Mouse (Mus musculus): ENCODE measurements around the gene Sbf1. TPM values are rescaled to one million over a fixed set of nuclear protein-coding genes. Genes with fewer than 3 reads are reported as not detected.

Sbf1 gene
- total and polyA plus RNA-seq, 3 experiments: 22.6 to 79.1 (median 69.3) TPM

- Histone ChIP-seq H3K4me2 (ENCODE audit: insufficient read depth, low read depth, poor library complexity, severe bottlenecking) (no peak overlapping the region), H3K79me2 (replicated peaks; ENCODE audit: control insufficient read depth, extremely low read depth, insufficient read depth, poor library complexity, severe bottlenecking) (no peaks in the 10 kb centered on the region), H3K4me1 (ENCODE audit: control insufficient read depth in 1 of 2, insufficient read depth in 2 of 2) (peaks cover 0 to 9% of the 10 kb centered on the region in 2 experiments; a peak in 2 of 4 replicates), H3K27me3 (replicated peaks) (no peaks in the 10 kb centered on the region), H3K9me3 (replicated peaks; ENCODE audit: low read length) (no peaks in the 10 kb centered on the region), H3K27ac (ENCODE audit: insufficient read depth, low read depth) (no peak overlapping the region), H3K36me3 (replicated peaks in 1 of 2; ENCODE audit: control insufficient read depth in 1 of 2, insufficient read depth in 1 of 2, low read length in 1 of 2) (peaks cover 4 to 15% of the 10 kb centered on the region in 2 experiments), H3K9ac (ENCODE audit: insufficient read depth, low read depth) (no peak overlapping the region), H3K4me3 (replicated peaks in 1 of 3; ENCODE audit: low read depth in 2 of 3, low read length in 2 of 3, poor library complexity in 1 of 3) (no peak overlapping the region)
- in situ Hi-C loops (cut with MboI; ENCODE audit: low pct_ligation_motif_present, low pct_unique_long_range_greater_than_20kb, low sequenced_read_pairs) (no loop called here), dilution Hi-C loops (cut with MboI; ENCODE audit: extremely low pct_ligation_motif_present, extremely low pct_unique_long_range_greater_than_20kb, low sequenced_read_pairs) (no loop called here)
- DNase-seq (ENCODE audit: extremely low read depth): peak; percentile 17
- TF ChIP-seq SMC3 (IDR thresholded peaks at IDR 0.05; ENCODE audit: low read depth, low read length): peak; percentile 36
- peak; percentile 48 for TF ChIP-seq RAD21 (IDR thresholded peaks at IDR 0.05; ENCODE audit: low read depth, low read length)
- 0 out of 2 replicates have a peak, but pooled peaks have one; percentile 14 for TF ChIP-seq MYC (IDR thresholded peaks at IDR 0.05; ENCODE audit: low read depth, low read length)
- no peak for TF ChIP-seq SIN3A (IDR thresholded peaks at IDR 0.05; ENCODE audit: low read length)
- peak in 1 of 2 experiments; percentile 61; a peak in 2 of 4 replicates for TF ChIP-seq CTCF (conservative IDR thresholded peaks at IDR 0.05 in 1 of 2, IDR thresholded peaks at IDR 0.05 in 1 of 2; ENCODE audit: low read depth in 2 of 2, low read length in 2 of 2)
Observed at GRCm38 (mm10) chr15:89241025-89241424, 74.1 kb downstream of the Sbf1 start.

DNA sequence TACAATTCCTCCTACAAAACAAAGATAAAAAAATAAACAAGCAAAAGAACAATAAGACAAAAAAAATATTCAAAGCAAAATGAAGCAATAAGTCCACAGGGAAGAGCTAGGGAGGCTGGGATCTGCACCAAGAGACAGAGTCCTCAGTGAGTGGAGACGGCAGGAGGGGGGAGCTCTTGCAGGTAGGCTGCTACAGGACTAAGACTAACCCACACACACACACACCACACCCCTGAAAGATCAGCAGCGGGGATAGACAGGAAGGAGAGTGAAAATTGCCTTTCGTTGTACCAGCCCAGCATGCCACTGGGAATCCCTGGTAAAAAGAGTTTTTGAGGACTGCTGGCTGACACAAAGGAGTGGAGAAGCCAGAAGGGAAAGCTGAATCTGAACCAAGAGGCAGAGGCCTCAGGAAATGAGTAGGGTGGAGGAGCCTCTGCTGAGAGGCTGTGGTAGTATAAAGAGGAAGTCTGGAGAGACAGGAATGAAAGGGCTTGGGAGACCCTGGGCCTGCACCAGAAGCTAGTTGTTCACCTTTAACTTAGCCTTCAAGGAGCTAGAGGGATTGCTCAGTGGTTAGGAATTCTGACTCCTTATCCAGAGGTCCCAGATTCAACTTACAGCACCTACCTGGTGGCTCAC lies 75.2 kb downstream of the Sbf1 start:
- Histone ChIP-seq H3K36me3 (replicated peaks in 1 of 2; ENCODE audit: control insufficient read depth in 1 of 2, insufficient read depth in 1 of 2, low read length in 1 of 2) (peaks cover 4 to 15% of the 10 kb centered on the region in 2 experiments), H3K9ac (ENCODE audit: insufficient read depth, low read depth) (no peak overlapping the region), H3K27me3 (replicated peaks) (no peaks in the 10 kb centered on the region), H3K27ac (ENCODE audit: insufficient read depth, low read depth) (no peak overlapping the region), H3K4me2 (ENCODE audit: insufficient read depth, low read depth, poor library complexity, severe bottlenecking) (no peak overlapping the region), H3K4me1 (ENCODE audit: control insufficient read depth in 1 of 2, insufficient read depth in 2 of 2) (peaks cover 0 to 9% of the 10 kb centered on the region in 2 experiments; a peak in 2 of 4 replicates), H3K9me3 (replicated peaks; ENCODE audit: low read length) (no peaks in the 10 kb centered on the region), H3K4me3 (replicated peaks in 1 of 3; ENCODE audit: low read depth in 2 of 3, low read length in 2 of 3, poor library complexity in 1 of 3) (no peak overlapping the region), H3K79me2 (replicated peaks; ENCODE audit: control insufficient read depth, extremely low read depth, insufficient read depth, poor library complexity, severe bottlenecking) (no peaks in the 10 kb centered on the region)
- dilution Hi-C loops (cut with MboI; ENCODE audit: extremely low pct_ligation_motif_present, extremely low pct_unique_long_range_greater_than_20kb, low sequenced_read_pairs) (no loop called here), in situ Hi-C loops (cut with MboI; ENCODE audit: low pct_ligation_motif_present, low pct_unique_long_range_greater_than_20kb, low sequenced_read_pairs) (no loop called here)
- DNase-seq (ENCODE audit: extremely low read depth): no peak
- TF ChIP-seq MXI1 (IDR thresholded peaks at IDR 0.05; ENCODE audit: low read depth, low read length) (no peak), ZMIZ1 (IDR thresholded peaks at IDR 0.05; ENCODE audit: low read depth, low read length) (no peak), IRF4 (IDR thresholded peaks at IDR 0.05; ENCODE audit: low read depth, low read length) (no peak), E2F4 (IDR thresholded peaks at IDR 0.05; ENCODE audit: insufficient replicate concordance, low read depth, low read length) (no peak), NELFE (IDR thresholded peaks at IDR 0.05; ENCODE audit: low read depth, low read length) (no peak), MAZ (IDR thresholded peaks at IDR 0.05; ENCODE audit: low read depth, low read length) (no peak), SIN3A (IDR thresholded peaks at IDR 0.05; ENCODE audit: low read length) (no peak), MAFK (IDR thresholded peaks at IDR 0.05; ENCODE audit: insufficient replicate concordance, low read length) (no peak), NRF1 (IDR thresholded peaks at IDR 0.05; ENCODE audit: low read depth, low read length) (no peak), POLR2AphosphoS2 (IDR thresholded peaks at IDR 0.05; ENCODE audit: low read depth, low read length) (no peak), GABPA (IDR thresholded peaks at IDR 0.05; ENCODE audit: insufficient replicate concordance, low read depth, low read length) (no peak), MEF2A (IDR thresholded peaks at IDR 0.05; ENCODE audit: borderline replicate concordance, low read depth, low read length) (no peak), TCF12 (IDR thresholded peaks at IDR 0.05; ENCODE audit: low read depth, low read length) (no peak), ELF1 (IDR thresholded peaks at IDR 0.05; ENCODE audit: low read depth, low read length) (no peak), RAD21 (IDR thresholded peaks at IDR 0.05; ENCODE audit: low read depth, low read length) (no peak), CHD1 (IDR thresholded peaks at IDR 0.05; ENCODE audit: low read depth, low read length) (no peak)

Other genes with a start within 250 kb of the Sbf1 start
Only the 20 nearest of the 25 such genes appear.
- 0.17 and 0.21 TPM in 2 replicates for gene Mapk12, start 174.6 kb downstream of the Sbf1 start, total RNA-seq (2012; rRNA removed)
- gene Mapk12, start 174.6 kb downstream of the Sbf1 start, total RNA-seq (2014; rRNA removed): not detected in 2 replicates
- 0.14 TPM in 1 of 2 replicates, not detected in the other for gene Mapk12, start 174.6 kb downstream of the Sbf1 start, polyA plus RNA-seq (2012; ENCODE audit: insufficient read length, low read depth)
- gene Mapk11, start 165.7 kb downstream of the Sbf1 start, total RNA-seq (2012; rRNA removed): 7.4 and 11.4 TPM in 2 replicates
- 3.5 and 3.9 TPM in 2 replicates for gene Mapk11, start 165.7 kb downstream of the Sbf1 start, total RNA-seq (2014; rRNA removed)
- 5.2 and 5.3 TPM in 2 replicates for gene Mapk11, start 165.7 kb downstream of the Sbf1 start, polyA plus RNA-seq (2012; ENCODE audit: insufficient read length, low read depth)
- 40.1 and 51.5 TPM in 2 replicates for gene Plxnb2, start 134.5 kb downstream of the Sbf1 start, total RNA-seq (2012; rRNA removed)
- 2.7 and 2.9 TPM in 2 replicates for gene Plxnb2, start 134.5 kb downstream of the Sbf1 start, total RNA-seq (2014; rRNA removed)
- 4.3 and 4.5 TPM in 2 replicates for gene Plxnb2, start 134.5 kb downstream of the Sbf1 start, polyA plus RNA-seq (2012; ENCODE audit: insufficient read length, low read depth)
- 6.6 and 9.0 TPM in 2 replicates for gene Dennd6b, start 118.8 kb downstream of the Sbf1 start, total RNA-seq (2012; rRNA removed)
- gene Dennd6b, start 118.8 kb downstream of the Sbf1 start, total RNA-seq (2014; rRNA removed): 4.1 and 4.5 TPM in 2 replicates
- gene Dennd6b, start 118.8 kb downstream of the Sbf1 start, polyA plus RNA-seq (2012; ENCODE audit: insufficient read length, low read depth): 8.8 and 9.1 TPM in 2 replicates
- gene Ppp6r2, start 103.8 kb downstream of the Sbf1 start, total RNA-seq (2012; rRNA removed): 10.0 and 14.7 TPM in 2 replicates
- 5.8 and 8.7 TPM in 2 replicates for gene Ppp6r2, start 103.8 kb downstream of the Sbf1 start, total RNA-seq (2014; rRNA removed)
- 6.8 and 10.3 TPM in 2 replicates for gene Ppp6r2, start 103.8 kb downstream of the Sbf1 start, polyA plus RNA-seq (2012; ENCODE audit: insufficient read length, low read depth)
- gene Adm2, start 7.4 kb upstream of the Sbf1 start, total RNA-seq (2012; rRNA removed): 1.8 and 4.5 TPM in 2 replicates
- gene Adm2, start 7.4 kb upstream of the Sbf1 start, total RNA-seq (2014; rRNA removed): 0.18 and 0.23 TPM in 2 replicates
- gene Adm2, start 7.4 kb upstream of the Sbf1 start, polyA plus RNA-seq (2012; ENCODE audit: insufficient read length, low read depth): 0.66 and 0.82 TPM in 2 replicates
- not detected in 2 replicates for gene Miox, start 19.1 kb upstream of the Sbf1 start, total RNA-seq (2012; rRNA removed)
- gene Miox, start 19.1 kb upstream of the Sbf1 start, total RNA-seq (2014; rRNA removed): not detected in 2 replicates
- not detected in 2 replicates for gene Miox, start 19.1 kb upstream of the Sbf1 start, polyA plus RNA-seq (2012; ENCODE audit: insufficient read length, low read depth)
- gene Lmf2, start 40.3 kb upstream of the Sbf1 start, total RNA-seq (2012; rRNA removed): 18.5 and 18.8 TPM in 2 replicates
- 9.1 and 9.9 TPM in 2 replicates for gene Lmf2, start 40.3 kb upstream of the Sbf1 start, total RNA-seq (2014; rRNA removed)
- gene Lmf2, start 40.3 kb upstream of the Sbf1 start, polyA plus RNA-seq (2012; ENCODE audit: insufficient read length, low read depth): 28.2 and 36.2 TPM in 2 replicates
- 134 and 151 TPM in 2 replicates for gene Ncaph2, start 40.4 kb upstream of the Sbf1 start, total RNA-seq (2012; rRNA removed)
- 106 and 108 TPM in 2 replicates for gene Ncaph2, start 40.4 kb upstream of the Sbf1 start, total RNA-seq (2014; rRNA removed)
- gene Ncaph2, start 40.4 kb upstream of the Sbf1 start, polyA plus RNA-seq (2012; ENCODE audit: insufficient read length, low read depth): 95.4 and 122 TPM in 2 replicates
- 34.7 and 35.7 TPM in 2 replicates for gene Sco2, start 58.5 kb upstream of the Sbf1 start, total RNA-seq (2012; rRNA removed)
- 24.9 and 27.2 TPM in 2 replicates for gene Sco2, start 58.5 kb upstream of the Sbf1 start, total RNA-seq (2014; rRNA removed)
- gene Sco2, start 58.5 kb upstream of the Sbf1 start, polyA plus RNA-seq (2012; ENCODE audit: insufficient read length, low read depth): 12.3 and 17.1 TPM in 2 replicates
- gene Tymp, start 61.7 kb upstream of the Sbf1 start, total RNA-seq (2012; rRNA removed): 1.1 and 1.4 TPM in 2 replicates
- 2.3 and 2.4 TPM in 2 replicates for gene Tymp, start 61.7 kb upstream of the Sbf1 start, total RNA-seq (2014; rRNA removed)
- gene Tymp, start 61.7 kb upstream of the Sbf1 start, polyA plus RNA-seq (2012; ENCODE audit: insufficient read length, low read depth): 1.1 and 1.5 TPM in 2 replicates
- gene Odf3b, start 64.0 kb upstream of the Sbf1 start, total RNA-seq (2012; rRNA removed): not detected in 2 replicates
- gene Odf3b, start 64.0 kb upstream of the Sbf1 start, total RNA-seq (2014; rRNA removed): not detected in 2 replicates
- not detected in 2 replicates for gene Odf3b, start 64.0 kb upstream of the Sbf1 start, polyA plus RNA-seq (2012; ENCODE audit: insufficient read length, low read depth)
- gene Klhdc7b, start 69.6 kb upstream of the Sbf1 start, total RNA-seq (2012; rRNA removed): not detected in 2 replicates
- not detected in 2 replicates for gene Klhdc7b, start 69.6 kb upstream of the Sbf1 start, total RNA-seq (2014; rRNA removed)
- not detected in 2 replicates for gene Klhdc7b, start 69.6 kb upstream of the Sbf1 start, polyA plus RNA-seq (2012; ENCODE audit: insufficient read length, low read depth)
- not detected in 2 replicates for gene Syce3, start 95.2 kb upstream of the Sbf1 start, total RNA-seq (2012; rRNA removed)
- gene Syce3, start 95.2 kb upstream of the Sbf1 start, total RNA-seq (2014; rRNA removed): not detected in 2 replicates
- not detected in 2 replicates for gene Syce3, start 95.2 kb upstream of the Sbf1 start, polyA plus RNA-seq (2012; ENCODE audit: insufficient read length, low read depth)
- gene Cpt1b, start 110.6 kb upstream of the Sbf1 start, total RNA-seq (2012; rRNA removed): 1.6 and 2.1 TPM in 2 replicates
- 1.2 and 1.5 TPM in 2 replicates for gene Cpt1b, start 110.6 kb upstream of the Sbf1 start, total RNA-seq (2014; rRNA removed)
- gene Cpt1b, start 110.6 kb upstream of the Sbf1 start, polyA plus RNA-seq (2012; ENCODE audit: insufficient read length, low read depth): 0.44 and 2.1 TPM in 2 replicates
- 3.6 and 6.3 TPM in 2 replicates for gene C730034F03Rik, start 114.3 kb upstream of the Sbf1 start, total RNA-seq (2012; rRNA removed)
- gene C730034F03Rik, start 114.3 kb upstream of the Sbf1 start, total RNA-seq (2014; rRNA removed): 0.35 and 0.36 TPM in 2 replicates
- 0.44 and 1.1 TPM in 2 replicates for gene C730034F03Rik, start 114.3 kb upstream of the Sbf1 start, polyA plus RNA-seq (2012; ENCODE audit: insufficient read length, low read depth)
- gene Gm44502, start 114.4 kb upstream of the Sbf1 start, total RNA-seq (2012; rRNA removed): 0.13 and 0.34 TPM in 2 replicates
- 0.15 TPM in 1 of 2 replicates, not detected in the other for gene Gm44502, start 114.4 kb upstream of the Sbf1 start, total RNA-seq (2014; rRNA removed)
- 1.9 TPM in 1 of 2 replicates, not detected in the other for gene Gm44502, start 114.4 kb upstream of the Sbf1 start, polyA plus RNA-seq (2012; ENCODE audit: insufficient read length, low read depth)
- gene Chkb, start 114.6 kb upstream of the Sbf1 start, total RNA-seq (2012; rRNA removed): 24.0 and 26.4 TPM in 2 replicates
- 21.1 and 25.9 TPM in 2 replicates for gene Chkb, start 114.6 kb upstream of the Sbf1 start, total RNA-seq (2014; rRNA removed)
- 25.0 and 31.8 TPM in 2 replicates for gene Chkb, start 114.6 kb upstream of the Sbf1 start, polyA plus RNA-seq (2012; ENCODE audit: insufficient read length, low read depth)
- 0.04 TPM in 1 of 2 replicates, not detected in the other for gene Mapk8ip2, start 138.6 kb upstream of the Sbf1 start, total RNA-seq (2012; rRNA removed)
- gene Mapk8ip2, start 138.6 kb upstream of the Sbf1 start, total RNA-seq (2014; rRNA removed): not detected in 2 replicates
- not detected in 2 replicates for gene Mapk8ip2, start 138.6 kb upstream of the Sbf1 start, polyA plus RNA-seq (2012; ENCODE audit: insufficient read length, low read depth)
- 6.3 and 9.3 TPM in 2 replicates for gene Arsa, start 162.1 kb upstream of the Sbf1 start, total RNA-seq (2012; rRNA removed)
- gene Arsa, start 162.1 kb upstream of the Sbf1 start, total RNA-seq (2014; rRNA removed): 8.3 and 10.3 TPM in 2 replicates
- gene Arsa, start 162.1 kb upstream of the Sbf1 start, polyA plus RNA-seq (2012; ENCODE audit: insufficient read length, low read depth): 9.5 and 9.9 TPM in 2 replicates

Data from CH12.LX (cell line).